Mouse (Mus musculus) G1E-ER4 (cell line): Measurements from ENCODE around the gene Gkap1. TPM values are rescaled to one million over a fixed set of nuclear protein-coding genes. Genes with fewer than 3 reads are reported as not detected.

Experiments used
- GATA1 ChIP-seq: IDR thresholded peaks from one replicate; pipeline ENCODE4 v1.8.0; 2012; ENCODE audit warnings: low read length, inconsistent platforms
- polyA plus RNA-seq: library from polyadenylated mRNA; stranded (reverse); fragments of >175 nt; gene quantifications from 2 replicates; pipeline ENCODE4 v1.2.3, GENCODE M21; 2012

Gkap1 gene
- polyA plus RNA-seq, 1 experiment: not detected

GRCm38 (mm10) chr13:58216395-58216794 is 59.1 kb downstream of the Gkap1 start:
- no peak for TF ChIP-seq GATA1

GRCm38 (mm10) chr13:58215592-58216341 is 59.7 kb downstream of the Gkap1 start, which contains the start of gene Ubqln1:
TSS of gene Ubqln1 (minus strand) at chr13:58215653.
- TF ChIP-seq GATA1: no peak

GRCm38 (mm10) chr13:58215253-58215591 is 60.3 kb downstream of the Gkap1 start:
- no peak for TF ChIP-seq GATA1

- no peak for TF ChIP-seq GATA1
These were observed 60.9 kb downstream of the Gkap1 start for GRCm38 (mm10) chr13:58214346-58215252.

GRCm38 (mm10) chr13:58213801-58214200 is 61.7 kb downstream of the Gkap1 start:
- TF ChIP-seq GATA1: no peak

- TF ChIP-seq GATA1: no peak
These were observed 63.0 kb downstream of the Gkap1 start for GRCm38 (mm10) chr13:58212530-58212929.

- TF ChIP-seq GATA1: no peak
These were observed 65.1 kb downstream of the Gkap1 start for GRCm38 (mm10) chr13:58210441-58210840.

GRCm38 (mm10) chr13:58206084-58206483 is 69.4 kb downstream of the Gkap1 start:
- TF ChIP-seq GATA1: no peak

GRCm38 (mm10) chr13:58204986-58205385 is 70.5 kb downstream of the Gkap1 start:
- no peak for TF ChIP-seq GATA1

- TF ChIP-seq GATA1: no peak
These were observed 71.3 kb downstream of the Gkap1 start for GRCm38 (mm10) chr13:58204202-58204601.

GRCm38 (mm10) chr13:58202903-58203302 is 72.6 kb downstream of the Gkap1 start:
- TF ChIP-seq GATA1: no peak

GRCm38 (mm10) chr13:58201908-58202307 is 73.6 kb downstream of the Gkap1 start:
- no peak for TF ChIP-seq GATA1

- no peak for TF ChIP-seq GATA1
These were observed 74.2 kb downstream of the Gkap1 start for GRCm38 (mm10) chr13:58201343-58201742.

GRCm38 (mm10) chr13:58197981-58198640 is 77.4 kb downstream of the Gkap1 start:
- TF ChIP-seq GATA1: no peak

GRCm38 (mm10) chr13:58197211-58197610 is 78.3 kb downstream of the Gkap1 start:
- no peak for TF ChIP-seq GATA1

GRCm38 (mm10) chr13:58194908-58195307 is 80.6 kb downstream of the Gkap1 start:
- no peak for TF ChIP-seq GATA1
